Mouse (Mus musculus) lung, embryonic 14.5 days (tissue): ENCODE measurements around the gene Tob2. TPM values are rescaled to one million over a fixed set of nuclear protein-coding genes. Genes with fewer than 3 reads are reported as not detected.

Source experiments
- ATAC-seq: fragments of 200-750 bp; cut with Nextera tagmentation; 2 replicates; pipeline ENCODE4 v1.8.0; 2017; ENCODE audit warnings: mild to moderate bottlenecking, moderate TSS enrichment, moderate library complexity; ENCODE audit not compliant: insufficient read depth
- DNase-seq: peaks from one replicate; pipeline ENCODE4 v3.0.0-alpha.2; 2015
- H3K27ac ChIP-seq: fragments of 300-500 bp; sonication (generic); 2 replicates; pipeline ENCODE4 v1.5.1; 2014; ENCODE audit warnings: low read depth, mild to moderate bottlenecking, moderate library complexity
- H3K27me3 ChIP-seq: fragments of 300-500 bp; sonication (generic); 2 replicates; pipeline ENCODE4 v1.6.1; 2014; ENCODE audit warnings: low read length, control low read depth; ENCODE audit not compliant: insufficient read depth
- H3K36me3 ChIP-seq: fragments of 300-500 bp; sonication (generic); 2 replicates; pipeline ENCODE4 v1.6.1; 2014; ENCODE audit warnings: control low read depth; ENCODE audit not compliant: insufficient read depth
- H3K4me1 ChIP-seq: fragments of 300-500 bp; sonication (generic); 2 replicates; pipeline ENCODE4 v1.6.1; 2014; ENCODE audit warnings: antibody characterized with exemption, control low read depth; ENCODE audit not compliant: insufficient read depth
- H3K4me2 ChIP-seq: fragments of 300-500 bp; sonication (generic); 2 replicates; pipeline ENCODE4 v1.6.1; 2014; ENCODE audit warnings: mild to moderate bottlenecking
- H3K4me3 ChIP-seq: fragments of 300-500 bp; sonication (generic); 2 replicates; pipeline ENCODE4 v1.5.1; 2014; ENCODE audit warnings: low read depth, low read length
- H3K9ac ChIP-seq: fragments of 300-500 bp; sonication (generic); 2 replicates; pipeline ENCODE4 v1.6.1; 2014
- H3K9me3 ChIP-seq: fragments of 300-500 bp; sonication (generic); 2 replicates; pipeline ENCODE4 v1.6.1; 2016; ENCODE audit warnings: low read depth, low read length, control low read depth
- CTCF ChIP-seq: IDR thresholded peaks from 2 replicates; pipeline ENCODE4 v1.5.1; 2016; ENCODE audit warnings: antibody characterized with exemption, low read depth
- WGBS: fragments of 180-500 bp; shearing (Covaris S2); extraction: QIAGEN DNeasy Blood & Tissue Kit; methylation state at CpG from one replicate; pipeline ENCODE4 v1.1.7; 2014; 5-methylcytosine and 5-hydroxymethylcytosine counted together
- polyA plus RNA-seq: library from polyadenylated mRNA; unstranded; fragments of >200 nt; fragmentation: Nextera tagmentation; extraction: Ambion mirVana; gene quantifications from 2 replicates; pipeline ENCODE4 v1.2.1, GENCODE M21; 2014

The Tob2 gene
- polyA plus RNA-seq, 1 experiment from 2014 or later = 24.2 TPM

DNA sequence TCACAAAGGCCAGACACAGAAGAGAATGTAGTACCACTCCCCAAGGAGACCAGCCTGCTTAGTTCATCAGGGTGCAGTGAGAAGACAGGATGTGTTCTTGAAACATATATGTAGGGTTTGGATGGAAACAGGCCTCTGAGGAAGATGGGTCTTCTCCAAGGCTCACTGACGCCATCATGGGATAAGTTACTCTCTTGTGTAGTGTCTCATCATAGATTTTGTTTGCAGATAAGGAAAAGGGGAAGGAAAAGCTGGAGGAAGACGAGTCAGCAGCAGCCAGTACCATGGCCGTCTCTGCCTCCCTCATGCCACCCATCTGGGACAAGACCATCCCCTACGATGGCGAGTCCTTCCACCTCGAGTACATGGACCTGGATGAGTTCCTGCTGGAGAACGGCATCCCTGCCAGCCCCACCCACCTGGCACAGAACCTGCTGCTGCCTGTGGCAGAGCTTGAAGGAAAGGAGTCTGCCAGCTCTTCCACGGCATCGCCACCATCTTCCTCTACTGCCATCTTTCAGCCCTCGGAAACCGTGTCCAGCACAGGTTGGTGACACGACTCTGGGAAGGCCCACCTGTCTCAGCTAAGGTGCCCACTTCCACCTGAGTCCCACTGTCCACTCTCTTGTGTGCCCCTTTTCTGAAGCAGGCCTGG lies 43.8 kb downstream of the Tob2 start:
- no peak overlapping the region for H3K4me2 ChIP-seq
- H3K4me3 ChIP-seq = no peak overlapping the region
- peaks cover 3% of the 10 kb centered on the region for H3K4me1 ChIP-seq
- 82% methylated on average over 12 of the region's 12 CpGs for WGBS
- ATAC-seq (no peak), DNase-seq (no peak)
- no peak overlapping the region for H3K27ac ChIP-seq
- H3K27me3 ChIP-seq = no peaks in the 10 kb centered on the region
- H3K36me3 ChIP-seq = peaks cover 41% of the 10 kb centered on the region
- H3K9ac ChIP-seq = no peak overlapping the region
- no peak for TF ChIP-seq CTCF
- no peaks in the 10 kb centered on the region for H3K9me3 ChIP-seq

- no peak for ATAC-seq
- WGBS = 85% methylated on average over 5 of the region's 5 CpGs
- no peak for DNase-seq
- Histone ChIP-seq H3K36me3 (peaks cover 41% of the 10 kb centered on the region), H3K9me3 (no peaks in the 10 kb centered on the region), H3K4me3 (no peak overlapping the region), H3K9ac (no peak overlapping the region), H3K4me1 (peaks cover 9% of the 10 kb centered on the region), H3K27me3 (no peaks in the 10 kb centered on the region), H3K27ac (no peak overlapping the region), H3K4me2 (no peak overlapping the region)
- no peak for TF ChIP-seq CTCF
Observed at GRCm38 (mm10) chr15:81813986-81814705, 44.5 kb downstream of the Tob2 start.

DNA sequence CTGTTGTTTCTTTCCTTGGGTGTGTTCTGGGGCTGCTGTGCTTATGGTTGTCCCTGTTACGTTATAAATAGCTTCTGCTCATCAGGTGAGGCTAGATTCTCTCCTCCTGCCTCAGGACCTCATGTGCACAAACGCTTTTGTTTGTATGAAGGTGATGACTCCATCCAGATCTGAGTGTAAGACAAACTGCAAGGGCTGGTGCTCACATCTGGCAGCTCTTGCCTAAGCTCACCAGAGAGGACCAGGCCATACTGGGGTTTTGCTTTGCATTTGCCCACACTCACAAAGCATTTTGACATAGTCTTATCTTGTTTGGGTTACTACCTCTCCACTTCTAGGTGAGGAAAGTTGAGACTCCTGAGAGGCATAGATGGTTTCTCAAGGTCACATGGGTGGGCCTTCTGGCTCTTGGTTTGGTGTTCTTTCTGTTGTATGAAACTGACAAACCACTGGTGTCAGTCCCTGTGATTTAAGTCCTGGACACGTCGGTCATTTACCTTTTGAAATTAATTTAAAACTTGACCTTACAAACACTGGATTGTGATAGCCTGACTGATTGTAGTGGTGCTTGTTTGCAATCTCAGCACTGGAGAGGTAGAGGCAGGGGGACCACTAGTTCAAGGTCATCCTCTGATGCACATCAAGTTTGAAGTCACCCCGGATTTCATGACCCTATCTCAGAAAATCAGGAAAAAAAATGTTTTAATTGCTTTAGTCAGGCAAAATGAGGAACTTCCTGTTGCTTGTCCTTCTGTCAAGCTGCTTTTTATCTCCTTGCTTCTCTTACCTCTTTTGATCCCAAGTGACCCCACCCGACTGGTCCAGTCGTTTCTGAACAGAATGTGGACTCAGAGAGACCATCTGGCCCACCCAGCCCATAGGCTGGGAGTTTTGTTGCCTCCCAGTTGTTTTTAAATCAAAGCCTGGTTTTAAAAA lies 45.6 kb downstream of the Tob2 start:
- Histone ChIP-seq H3K27ac (no peak overlapping the region), H3K4me3 (no peak overlapping the region), H3K4me2 (peak overlapping the region; percentile 87), H3K9me3 (no peaks in the 10 kb centered on the region), H3K9ac (no peak overlapping the region; the same call in 1 of the 2 replicates), H3K27me3 (no peaks in the 10 kb centered on the region), H3K4me1 (peaks cover 9% of the 10 kb centered on the region), H3K36me3 (peaks cover 32% of the 10 kb centered on the region)
- WGBS = 64% methylated on average over 7 of the region's 7 CpGs
- no peak for TF ChIP-seq CTCF
- ATAC-seq (no peak), DNase-seq (no peak)

DNA sequence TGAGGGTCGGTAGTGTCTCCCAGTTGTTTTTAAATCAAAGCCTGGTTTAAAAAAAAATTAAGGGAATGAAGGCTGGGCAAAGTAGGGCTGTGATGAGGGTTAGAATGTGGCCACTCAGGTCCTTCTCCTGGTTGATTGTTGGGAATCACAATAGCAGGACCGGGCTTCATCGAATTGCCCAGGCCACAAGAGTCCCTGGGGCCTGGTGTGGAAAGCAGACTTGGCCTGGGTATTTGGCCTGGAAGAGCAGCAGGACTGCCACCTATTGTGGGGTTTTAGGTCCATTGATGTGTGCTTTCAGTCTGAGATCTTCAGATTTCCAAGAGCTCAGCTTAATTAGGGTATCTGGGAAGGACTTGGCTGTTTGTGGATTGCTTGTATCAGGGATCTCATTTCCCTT lies 46.3 kb downstream of the Tob2 start:
- H3K9me3 ChIP-seq = no peaks in the 10 kb centered on the region
- TF ChIP-seq CTCF = no peak
- H3K36me3 ChIP-seq = peaks cover 26% of the 10 kb centered on the region
- peaks cover 9% of the 10 kb centered on the region for H3K4me1 ChIP-seq
- peak overlapping the region; percentile 87 for H3K4me2 ChIP-seq
- H3K27ac ChIP-seq = no peak overlapping the region
- H3K4me3 ChIP-seq = peak overlapping the region; percentile 69
- no peak for DNase-seq
- ATAC-seq = no peak
- H3K9ac ChIP-seq = peak overlapping the region; percentile 66
- no peaks in the 10 kb centered on the region for H3K27me3 ChIP-seq
- 37% methylated on average over 3 of the region's 3 CpGs for WGBS

DNA sequence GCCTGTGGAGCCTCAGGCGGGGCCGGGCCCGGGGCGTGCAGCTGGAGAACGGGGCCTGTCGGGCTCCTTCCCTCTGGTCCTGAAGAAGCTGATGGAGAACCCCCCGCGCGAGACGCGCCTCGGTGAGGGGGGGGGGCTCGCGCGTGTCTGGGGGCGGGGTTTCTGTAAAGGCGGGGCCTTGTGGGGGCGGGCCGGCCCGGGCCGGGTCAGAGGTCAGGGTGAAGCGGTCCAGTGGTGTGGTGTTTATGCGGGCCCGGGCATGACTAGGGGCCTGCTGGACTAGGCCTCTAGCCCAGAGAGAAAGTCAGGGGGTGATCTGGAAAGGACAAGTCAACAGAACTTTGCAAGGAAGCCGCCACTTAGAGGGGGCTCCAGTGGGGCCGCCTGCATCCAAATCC lies 47.0 kb downstream of the Tob2 start:
- Histone ChIP-seq H3K4me2 (peak overlapping the region; percentile 87), H3K4me1 (peaks cover 10% of the 10 kb centered on the region), H3K9me3 (no peaks in the 10 kb centered on the region), H3K27me3 (no peaks in the 10 kb centered on the region), H3K36me3 (peaks cover 19% of the 10 kb centered on the region), H3K4me3 (peak overlapping the region; percentile 69), H3K27ac (peak overlapping the region; percentile 71; the same call in 1 of the 2 replicates), H3K9ac (peak overlapping the region; percentile 66)
- peak; percentile 5; the same call in 1 of the 2 replicates for ATAC-seq
- no peak for TF ChIP-seq CTCF
- 4% methylated on average over 16 of the region's 26 CpGs for WGBS
- DNase-seq = peak; percentile 65

- DNase-seq (peak; percentile 99), ATAC-seq (peak; percentile 98)
- Histone ChIP-seq H3K9ac (peak overlapping the region; percentile 66), H3K27ac (peak overlapping the region; percentile 95), H3K4me3 (peak overlapping the region; percentile 69), H3K27me3 (no peaks in the 10 kb centered on the region), H3K36me3 (peaks cover 12% of the 10 kb centered on the region), H3K9me3 (no peaks in the 10 kb centered on the region), H3K4me1 (peaks cover 14% of the 10 kb centered on the region), H3K4me2 (peak overlapping the region; percentile 87)
- under 1% methylated on average over 82 of the region's 89 CpGs for WGBS
- TF ChIP-seq CTCF = no peak
Observed at GRCm38 (mm10) chr15:81810671-81811598, 47.7 kb downstream of the Tob2 start.
